Mouse (Mus musculus) CH12.LX (cell line): Measurements from ENCODE around the gene Sphk2. TPM values are rescaled to one million over a fixed set of nuclear protein-coding genes. Genes with fewer than 3 reads are reported as not detected.
A peak's percentile ranks its signal among the peaks of the same experiment; 100 is the strongest.

ENCODE experiments used
- DNase-seq: peaks from one replicate; pipeline ENCODE4 v3.0.0-alpha.2; 2013; ENCODE audit errors: extremely low read depth
- H3K27ac ChIP-seq: 2 replicates; pipeline ENCODE4 v1.5.1; 2012; ENCODE audit warnings: low read depth, mild to moderate bottlenecking, control low read depth, moderate library complexity; ENCODE audit not compliant: insufficient read depth
- H3K27me3 ChIP-seq: replicated peaks from 2 replicates; pipeline ENCODE3; 2012; ENCODE audit warnings: inconsistent platforms
- H3K36me3 ChIP-seq, 2 experiments: replicated peaks in 1 of 2; 2 replicates each; pipeline versions ENCODE3 to v1.6.1; 2012; ENCODE audit warnings: inconsistent platforms in 1 of 2, low read length in 1 of 2, mild to moderate bottlenecking in 1 of 2, mixed read lengths in 1 of 2, moderate library complexity in 1 of 2; ENCODE audit not compliant: control insufficient read depth in 1 of 2, insufficient read depth in 1 of 2
- H3K4me1 ChIP-seq, 2 experiments: 2 replicates each; pipeline ENCODE4 v1.6.1; 2012; ENCODE audit warnings: inconsistent platforms in 1 of 2, moderate library complexity in 1 of 2; ENCODE audit not compliant: insufficient read depth in 2 of 2, control insufficient read depth in 1 of 2
- H3K4me2 ChIP-seq: 2 replicates; pipeline ENCODE4 v1.6.1; 2012; ENCODE audit warnings: low read depth, mild to moderate bottlenecking, control low read depth; ENCODE audit not compliant: poor library complexity, insufficient read depth, severe bottlenecking
- H3K4me3 ChIP-seq, 3 experiments: fragments of 150-350 bp in 1 of 3; sonication (generic) in 1 of 3; replicated peaks in 1 of 3; 2 replicates each; pipeline versions ENCODE3 to v1.5.1; 2011 to 2012; ENCODE audit warnings: low read depth in 2 of 3, low read length in 2 of 3, mild to moderate bottlenecking in 2 of 3, moderate library complexity in 2 of 3, control low read depth in 1 of 3, improper control_type of control experiment in 1 of 3, inconsistent platforms in 1 of 3, mixed read lengths in 1 of 3; ENCODE audit not compliant: poor library complexity in 1 of 3
- H3K79me2 ChIP-seq: replicated peaks from 2 replicates; pipeline ENCODE4 v1.6.1; 2012; ENCODE audit warnings: mild to moderate bottlenecking, moderate library complexity; ENCODE audit not compliant: control insufficient read depth, poor library complexity, insufficient read depth, severe bottlenecking; ENCODE audit errors: extremely low read depth
- H3K9ac ChIP-seq: 2 replicates; pipeline ENCODE4 v1.6.1; 2012; ENCODE audit warnings: low read depth, mild to moderate bottlenecking, control low read depth, moderate library complexity; ENCODE audit not compliant: insufficient read depth
- H3K9me3 ChIP-seq: replicated peaks from 2 replicates; pipeline ENCODE3; 2012; ENCODE audit warnings: low read length, inconsistent platforms, mixed read lengths
- BHLHE40 ChIP-seq: IDR thresholded peaks from 2 replicates; pipeline ENCODE4 v1.6.1; 2011; ENCODE audit warnings: mild to moderate bottlenecking, low read depth, low read length, improper control_type of control experiment
- CHD1 ChIP-seq: IDR thresholded peaks from 2 replicates; pipeline ENCODE4 v1.6.1; 2012; ENCODE audit warnings: low read depth, low read length, improper control_type of control experiment, inconsistent platforms
- E2F4 ChIP-seq: IDR thresholded peaks from 2 replicates; pipeline ENCODE4 v1.6.1; 2011; ENCODE audit warnings: low read depth, low read length, improper control_type of control experiment; ENCODE audit not compliant: insufficient replicate concordance
- EP300 ChIP-seq: IDR thresholded peaks from 2 replicates; pipeline ENCODE4 v1.6.1; 2011; ENCODE audit warnings: low read length, improper control_type of control experiment
- HCFC1 ChIP-seq: IDR thresholded peaks from 2 replicates; pipeline ENCODE4 v1.6.1; 2012; ENCODE audit warnings: low read depth, mild to moderate bottlenecking, inconsistent platforms, low read length, improper control_type of control experiment
- IRF4 ChIP-seq: IDR thresholded peaks from 2 replicates; pipeline ENCODE4 v1.6.1; 2014; ENCODE audit warnings: low read depth, mild to moderate bottlenecking, inconsistent platforms, low read length, improper control_type of control experiment
- MAX ChIP-seq: IDR thresholded peaks from 2 replicates; pipeline ENCODE4 v1.6.1; 2011; ENCODE audit warnings: low read length, improper control_type of control experiment
- MXI1 ChIP-seq: IDR thresholded peaks from 2 replicates; pipeline ENCODE4 v1.6.1; 2011; ENCODE audit warnings: mild to moderate bottlenecking, low read depth, low read length, improper control_type of control experiment
- NELFE ChIP-seq: IDR thresholded peaks from 2 replicates; pipeline ENCODE4 v1.6.1; 2011; ENCODE audit warnings: low read depth, low read length, improper control_type of control experiment
- NRF1 ChIP-seq: IDR thresholded peaks from 2 replicates; pipeline ENCODE4 v1.6.1; 2014; ENCODE audit warnings: low read depth, mild to moderate bottlenecking, inconsistent platforms, low read length, improper control_type of control experiment, moderate library complexity
- POLR2A ChIP-seq: IDR thresholded peaks from 2 replicates; pipeline ENCODE4 v1.6.1; 2011; ENCODE audit warnings: low read depth, mild to moderate bottlenecking, improper control_type of control experiment, low read length
- RCOR1 ChIP-seq: conservative IDR thresholded peaks from 2 replicates; pipeline ENCODE4 v1.6.1; 2012; ENCODE audit warnings: low read depth, mild to moderate bottlenecking, inconsistent platforms, low read length, improper control_type of control experiment
- SIN3A ChIP-seq: IDR thresholded peaks from 2 replicates; pipeline ENCODE4 v1.6.1; 2012; ENCODE audit warnings: low read length, improper control_type of control experiment, inconsistent platforms
- TCF12 ChIP-seq: IDR thresholded peaks from 2 replicates; pipeline ENCODE4 v1.6.1; 2014; ENCODE audit warnings: low read depth, mild to moderate bottlenecking, inconsistent platforms, low read length, improper control_type of control experiment
- USF2 ChIP-seq: conservative IDR thresholded peaks from 2 replicates; pipeline ENCODE4 v1.6.1; 2011; ENCODE audit warnings: low read depth, low read length, improper control_type of control experiment
- ZC3H11A ChIP-seq: IDR thresholded peaks from 2 replicates; pipeline ENCODE4 v1.6.1; 2012; ENCODE audit warnings: low read depth, mild to moderate bottlenecking, inconsistent platforms, low read length, improper control_type of control experiment
- dilution Hi-C: fragments of 300-500 bp; cut with MboI; formaldehyde crosslinking; loops from 2 replicates; pipeline ENCODE4 v1.14.3; 2020; ENCODE audit warnings: low sequenced_read_pairs; ENCODE audit not compliant: extremely low pct_unique_long_range_greater_than_20kb, extremely low pct_ligation_motif_present
- in situ Hi-C: fragments of 300-500 bp; cut with MboI; formaldehyde crosslinking; loops from 3 replicates; pipeline ENCODE4 v1.14.3; 2019; ENCODE audit warnings: low sequenced_read_pairs, low pct_ligation_motif_present, low pct_unique_long_range_greater_than_20kb, mixed read lengths
- polyA plus RNA-seq: library from polyadenylated mRNA; unstranded; fragments of >175 nt; gene quantifications from 2 replicates; pipeline ENCODE4 v1.2.1, GENCODE M21; 2012; ENCODE audit warnings: low read depth; ENCODE audit not compliant: insufficient read length
- total RNA-seq, 2 experiments: library from RNA; depleted of rRNA; stranded (reverse); fragments of 300-350 nt in 1 of 2; fragments of >200 nt in 1 of 2; gene quantifications; 2 replicates each; pipeline ENCODE4 v1.2.3; 2012 to 2014

Sphk2 gene
- total and polyA plus RNA-seq, 3 experiments = 9.4 to 22.4 (median 16.6) TPM

DNA sequence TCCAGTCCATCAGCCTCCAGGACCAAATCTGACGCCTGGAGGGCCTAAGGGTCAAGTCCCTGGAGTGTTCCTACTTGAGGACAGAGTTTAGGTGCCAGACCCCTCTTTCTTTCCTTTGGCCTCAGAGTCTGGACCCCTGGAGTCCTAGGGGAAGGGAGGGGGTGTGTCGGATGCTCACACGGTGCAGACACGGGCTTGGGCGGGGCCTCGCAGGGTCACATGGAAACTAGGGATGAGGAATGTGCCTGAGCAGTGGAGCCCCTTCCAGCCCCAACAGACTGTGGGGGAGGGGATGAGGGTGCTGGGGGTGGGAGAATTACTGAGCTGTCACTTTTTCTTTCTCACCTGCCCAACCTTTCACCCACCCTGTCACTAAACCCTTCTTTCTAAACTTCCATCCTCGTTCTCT, 11.9 kb downstream of the Sphk2 start:
- TF ChIP-seq E2F4 = no peak
- TF ChIP-seq NELFE = no peak
- no peak for TF ChIP-seq TCF12
- no peak; the same call in 1 of the 2 replicates for TF ChIP-seq SIN3A
- no peak for TF ChIP-seq ZC3H11A
- no peak for TF ChIP-seq CHD1
- no peak for TF ChIP-seq NRF1
- peak; percentile 53; the same call in 1 of the 2 replicates for TF ChIP-seq BHLHE40
- TF ChIP-seq MXI1 = peak; percentile 20; the same call in 1 of the 2 replicates
- no peak for TF ChIP-seq USF2
- TF ChIP-seq RCOR1 = no peak
- no peak for TF ChIP-seq MAX
- TF ChIP-seq HCFC1 = 0 out of 2 replicates have a peak, but pooled peaks have one; percentile 9
- TF ChIP-seq EP300 = no peak
- TF ChIP-seq POLR2A = no peak
- Histone ChIP-seq H3K27ac (peak overlapping the region; percentile 31; the same call in 1 of the 2 replicates), H3K4me1 (peaks cover 0 to 55% of the 10 kb centered on the region in 2 experiments; a peak in 2 of 4 replicates), H3K36me3 (peaks cover 7 to 21% of the 10 kb centered on the region in 2 experiments), H3K27me3 (no peaks in the 10 kb centered on the region), H3K79me2 (no peaks in the 10 kb centered on the region), H3K4me3 (peak overlapping the region; percentile 65 to 77 (median 73)), H3K4me2 (peak overlapping the region; percentile 99), H3K9ac (peak overlapping the region; percentile 74), H3K9me3 (no peaks in the 10 kb centered on the region)
- dilution Hi-C loops = no loop called here
- no peak for DNase-seq
- in situ Hi-C loops = no loop called here

DNA sequence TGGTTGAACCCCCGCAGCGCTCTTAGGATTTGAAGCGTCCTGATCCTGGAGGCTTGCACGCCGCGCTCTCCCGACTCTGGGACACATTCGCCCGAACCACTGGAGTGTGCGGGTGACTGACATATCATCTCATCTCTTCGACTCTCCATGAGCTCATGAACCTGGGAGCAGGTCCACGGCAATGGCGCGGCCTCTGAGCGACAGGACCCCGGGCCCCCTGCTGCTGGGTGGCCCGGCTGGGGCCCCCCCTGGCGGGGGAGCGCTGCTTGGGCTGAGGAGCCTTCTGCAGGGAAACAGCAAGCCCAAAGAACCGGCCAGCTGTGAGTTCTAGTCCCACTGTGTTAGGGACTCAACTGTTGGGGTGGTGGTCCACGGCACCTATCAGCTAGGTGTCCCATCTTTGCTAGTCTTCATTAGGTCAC, 12.3 kb downstream of the Sphk2 start:
- dilution Hi-C loops = no loop called here
- Histone ChIP-seq H3K79me2 (no peaks in the 10 kb centered on the region), H3K4me2 (peak overlapping the region; percentile 99), H3K27me3 (no peaks in the 10 kb centered on the region), H3K4me1 (peaks cover 2 to 60% of the 10 kb centered on the region in 2 experiments; a peak in 3 of 4 replicates), H3K36me3 (peaks cover 3 to 17% of the 10 kb centered on the region in 2 experiments)
- TF ChIP-seq MXI1 (peak; percentile 4; the same call in 1 of the 2 replicates), IRF4 (no peak), ZC3H11A (no peak), MAX (no peak)
- TF ChIP-seq, all 38 proteins: peak for 1
- in situ Hi-C loops = no loop called here
- Histone ChIP-seq H3K9me3 (no peaks in the 10 kb centered on the region), H3K27ac (peak overlapping the region; percentile 31; the same call in 1 of the 2 replicates), H3K4me3 (peak overlapping the region; percentile 65 to 77 (median 73)), H3K9ac (peak overlapping the region; percentile 74)
- DNase-seq = no peak
